Mouse (Mus musculus): ENCODE results near the gene Aloxe3.

DNA sequence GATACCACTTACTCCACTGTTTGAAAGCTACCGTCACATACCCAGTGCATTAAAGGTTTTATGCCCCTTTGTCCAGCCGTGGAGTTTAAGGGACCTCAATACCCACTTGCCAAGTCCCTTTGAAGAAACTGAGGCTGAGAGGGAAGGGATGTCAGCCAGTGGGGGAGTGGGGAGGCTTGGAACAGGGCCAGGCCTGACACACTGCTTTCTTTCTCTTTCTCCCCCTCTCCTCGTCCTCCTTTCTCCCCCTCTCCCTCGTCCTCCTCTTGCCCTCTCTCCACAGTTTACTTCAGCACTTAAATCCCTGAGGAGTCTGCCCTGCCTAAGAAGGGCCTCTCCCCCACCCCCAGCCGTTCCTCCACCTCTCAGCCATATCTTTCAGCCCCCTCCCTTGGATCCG, 35.3 kb upstream of the Aloxe3 start:
- TF ChIP-seq CTCF (IDR thresholded peaks at IDR 0.05; ENCODE audit: low read depth, low read length) (no peak), POLR2A (IDR thresholded peaks at IDR 0.05; ENCODE audit: borderline replicate concordance, low read depth, low read length) (no peak)
